Mouse (Mus musculus) spleen, adult 2 months (tissue): ENCODE results near the gene Cdan1.

ENCODE experiments used
- CTCF ChIP-seq: fragments of 200-500 bp; IDR thresholded peaks from 2 replicates; pipeline ENCODE4 v1.5.1; 2011; ENCODE audit warnings: mild to moderate bottlenecking, inconsistent platforms; ENCODE audit not compliant: insufficient read depth, insufficient read length, insufficient replicate concordance; ENCODE audit errors: extremely low read depth
- POLR2A ChIP-seq: fragments of 200-500 bp; IDR thresholded peaks from 2 replicates; pipeline ENCODE4 v1.6.1; 2011; ENCODE audit warnings: low read depth, low read length, inconsistent platforms

- no peak for TF ChIP-seq POLR2A
- no peak for TF ChIP-seq CTCF
These were observed 126.3 kb downstream of the Cdan1 start for GRCm38 (mm10) chr2:120723621-120724020.
